Mouse (Mus musculus) skeletal muscle tissue, adult 2 months (tissue): ENCODE results near the gene Axin1.

Experiments
- DNase-seq: peaks from one replicate; pipeline ENCODE4 v3.0.0-alpha.2; 2012; ENCODE audit warnings: low read depth, low spot score

Gene Axin1

GRCm38 (mm10) chr17:26239551-26239950, 101.1 kb downstream of the Axin1 start:
- no peak for DNase-seq

GRCm38 (mm10) chr17:26240120-26240790, 101.8 kb downstream of the Axin1 start:
- no peak for DNase-seq

GRCm38 (mm10) chr17:26240990-26241389, 102.5 kb downstream of the Axin1 start:
- no peak for DNase-seq

GRCm38 (mm10) chr17:26243471-26244100, 105.1 kb downstream of the Axin1 start:
- peak; percentile 68 for DNase-seq

GRCm38 (mm10) chr17:26244101-26244841, 105.8 kb downstream of the Axin1 start, which contains the start of gene Fam234a:
Fam234a (minus strand) TSS chr17:26244242.
- peak; percentile 98 for DNase-seq
